Mouse (Mus musculus) CH12.LX (cell line): ENCODE results near the gene Rubcnl. TPM values are rescaled to one million over a fixed set of nuclear protein-coding genes. Genes with fewer than 3 reads are reported as not detected.
A peak's percentile ranks its signal among the peaks of the same experiment; 100 is the strongest.

Experiments
- DNase-seq: peaks from one replicate; pipeline ENCODE4 v3.0.0-alpha.2; 2013; ENCODE audit errors: extremely low read depth
- H3K27ac ChIP-seq: 2 replicates; pipeline ENCODE4 v1.5.1; 2012; ENCODE audit warnings: low read depth, mild to moderate bottlenecking, control low read depth, moderate library complexity; ENCODE audit not compliant: insufficient read depth
- H3K27me3 ChIP-seq: replicated peaks from 2 replicates; pipeline ENCODE3; 2012; ENCODE audit warnings: inconsistent platforms
- H3K36me3 ChIP-seq, 2 experiments: replicated peaks in 1 of 2; 2 replicates each; pipeline versions ENCODE3 to v1.6.1; 2012; ENCODE audit warnings: inconsistent platforms in 1 of 2, low read length in 1 of 2, mild to moderate bottlenecking in 1 of 2, mixed read lengths in 1 of 2, moderate library complexity in 1 of 2; ENCODE audit not compliant: control insufficient read depth in 1 of 2, insufficient read depth in 1 of 2
- H3K4me1 ChIP-seq, 2 experiments: 2 replicates each; pipeline ENCODE4 v1.6.1; 2012; ENCODE audit warnings: inconsistent platforms in 1 of 2, moderate library complexity in 1 of 2; ENCODE audit not compliant: insufficient read depth in 2 of 2, control insufficient read depth in 1 of 2
- H3K4me2 ChIP-seq: 2 replicates; pipeline ENCODE4 v1.6.1; 2012; ENCODE audit warnings: low read depth, mild to moderate bottlenecking, control low read depth; ENCODE audit not compliant: poor library complexity, insufficient read depth, severe bottlenecking
- H3K4me3 ChIP-seq, 3 experiments: fragments of 150-350 bp in 1 of 3; sonication (generic) in 1 of 3; replicated peaks in 1 of 3; 2 replicates each; pipeline versions ENCODE3 to v1.5.1; 2011 to 2012; ENCODE audit warnings: low read depth in 2 of 3, low read length in 2 of 3, mild to moderate bottlenecking in 2 of 3, moderate library complexity in 2 of 3, control low read depth in 1 of 3, improper control_type of control experiment in 1 of 3, inconsistent platforms in 1 of 3, mixed read lengths in 1 of 3; ENCODE audit not compliant: poor library complexity in 1 of 3
- H3K79me2 ChIP-seq: replicated peaks from 2 replicates; pipeline ENCODE4 v1.6.1; 2012; ENCODE audit warnings: mild to moderate bottlenecking, moderate library complexity; ENCODE audit not compliant: control insufficient read depth, poor library complexity, insufficient read depth, severe bottlenecking; ENCODE audit errors: extremely low read depth
- H3K9ac ChIP-seq: 2 replicates; pipeline ENCODE4 v1.6.1; 2012; ENCODE audit warnings: low read depth, mild to moderate bottlenecking, control low read depth, moderate library complexity; ENCODE audit not compliant: insufficient read depth
- H3K9me3 ChIP-seq: replicated peaks from 2 replicates; pipeline ENCODE3; 2012; ENCODE audit warnings: low read length, inconsistent platforms, mixed read lengths
- CHD1 ChIP-seq: IDR thresholded peaks from 2 replicates; pipeline ENCODE4 v1.6.1; 2012; ENCODE audit warnings: low read depth, low read length, improper control_type of control experiment, inconsistent platforms
- CHD2 ChIP-seq: IDR thresholded peaks from 2 replicates; pipeline ENCODE4 v1.6.1; 2011; ENCODE audit warnings: low read length, improper control_type of control experiment
- CTCF ChIP-seq, 2 experiments: IDR thresholded peaks in 1 of 2; conservative IDR thresholded peaks in 1 of 2; 2 replicates each; pipeline ENCODE4 v1.5.1; 2011 to 2012; ENCODE audit warnings: low read depth in 2 of 2, low read length in 2 of 2, improper control_type of control experiment in 1 of 2, inconsistent platforms in 1 of 2, mild to moderate bottlenecking in 1 of 2, moderate library complexity in 1 of 2
- E2F4 ChIP-seq: IDR thresholded peaks from 2 replicates; pipeline ENCODE4 v1.6.1; 2011; ENCODE audit warnings: low read depth, low read length, improper control_type of control experiment; ENCODE audit not compliant: insufficient replicate concordance
- ELF1 ChIP-seq: IDR thresholded peaks from 2 replicates; pipeline ENCODE4 v1.6.1; 2014; ENCODE audit warnings: low read depth, mild to moderate bottlenecking, inconsistent platforms, low read length, improper control_type of control experiment
- EP300 ChIP-seq: IDR thresholded peaks from 2 replicates; pipeline ENCODE4 v1.6.1; 2011; ENCODE audit warnings: low read length, improper control_type of control experiment
- ETS1 ChIP-seq: conservative IDR thresholded peaks from 2 replicates; pipeline ENCODE4 v1.6.1; 2012; ENCODE audit warnings: low read depth, mild to moderate bottlenecking, inconsistent platforms, low read length, improper control_type of control experiment, moderate library complexity
- IRF4 ChIP-seq: IDR thresholded peaks from 2 replicates; pipeline ENCODE4 v1.6.1; 2014; ENCODE audit warnings: low read depth, mild to moderate bottlenecking, inconsistent platforms, low read length, improper control_type of control experiment
- JUN ChIP-seq: IDR thresholded peaks from 2 replicates; pipeline ENCODE4 v1.6.1; 2011; ENCODE audit warnings: low read depth, mild to moderate bottlenecking, low read length, improper control_type of control experiment, moderate library complexity; ENCODE audit not compliant: insufficient read depth
- JUND ChIP-seq: conservative IDR thresholded peaks from 2 replicates; pipeline ENCODE4 v1.6.1; 2011; ENCODE audit warnings: low read depth, low read length, improper control_type of control experiment
- KAT2A ChIP-seq: IDR thresholded peaks from 2 replicates; pipeline ENCODE4 v1.6.1; 2012; ENCODE audit warnings: low read length, improper control_type of control experiment, inconsistent platforms; ENCODE audit not compliant: insufficient replicate concordance
- MAFK ChIP-seq: IDR thresholded peaks from 2 replicates; pipeline ENCODE4 v1.6.1; 2011; ENCODE audit warnings: low read length, improper control_type of control experiment; ENCODE audit not compliant: insufficient replicate concordance
- MAX ChIP-seq: IDR thresholded peaks from 2 replicates; pipeline ENCODE4 v1.6.1; 2011; ENCODE audit warnings: low read length, improper control_type of control experiment
- MAZ ChIP-seq: IDR thresholded peaks from 2 replicates; pipeline ENCODE4 v1.6.1; 2012; ENCODE audit warnings: low read depth, mild to moderate bottlenecking, inconsistent platforms, low read length, improper control_type of control experiment, moderate library complexity
- MEF2A ChIP-seq: IDR thresholded peaks from 2 replicates; pipeline ENCODE4 v1.6.1; 2014; ENCODE audit warnings: low read depth, mild to moderate bottlenecking, inconsistent platforms, low read length, improper control_type of control experiment, borderline replicate concordance
- MXI1 ChIP-seq: IDR thresholded peaks from 2 replicates; pipeline ENCODE4 v1.6.1; 2011; ENCODE audit warnings: mild to moderate bottlenecking, low read depth, low read length, improper control_type of control experiment
- MYC ChIP-seq: IDR thresholded peaks from 2 replicates; pipeline ENCODE4 v1.6.1; 2011; ENCODE audit warnings: low read depth, mild to moderate bottlenecking, improper control_type of control experiment, low read length
- NRF1 ChIP-seq: IDR thresholded peaks from 2 replicates; pipeline ENCODE4 v1.6.1; 2014; ENCODE audit warnings: low read depth, mild to moderate bottlenecking, inconsistent platforms, low read length, improper control_type of control experiment, moderate library complexity
- POLR2A ChIP-seq: IDR thresholded peaks from 2 replicates; pipeline ENCODE4 v1.6.1; 2011; ENCODE audit warnings: low read depth, mild to moderate bottlenecking, improper control_type of control experiment, low read length
- POLR2AphosphoS2 ChIP-seq: IDR thresholded peaks from 2 replicates; pipeline ENCODE4 v1.6.1; 2011; ENCODE audit warnings: low read depth, low read length, improper control_type of control experiment
- RAD21 ChIP-seq: IDR thresholded peaks from 2 replicates; pipeline ENCODE4 v1.6.1; 2011; ENCODE audit warnings: low read depth, mild to moderate bottlenecking, low read length, improper control_type of control experiment, moderate library complexity
- RCOR1 ChIP-seq: conservative IDR thresholded peaks from 2 replicates; pipeline ENCODE4 v1.6.1; 2012; ENCODE audit warnings: low read depth, mild to moderate bottlenecking, inconsistent platforms, low read length, improper control_type of control experiment
- SIN3A ChIP-seq: IDR thresholded peaks from 2 replicates; pipeline ENCODE4 v1.6.1; 2012; ENCODE audit warnings: low read length, improper control_type of control experiment, inconsistent platforms
- SMC3 ChIP-seq: IDR thresholded peaks from 2 replicates; pipeline ENCODE4 v1.6.1; 2011; ENCODE audit warnings: low read depth, low read length, improper control_type of control experiment
- TBP ChIP-seq: conservative IDR thresholded peaks from 2 replicates; pipeline ENCODE4 v1.6.1; 2011; ENCODE audit warnings: low read depth, low read length, improper control_type of control experiment
- TCF12 ChIP-seq: IDR thresholded peaks from 2 replicates; pipeline ENCODE4 v1.6.1; 2014; ENCODE audit warnings: low read depth, mild to moderate bottlenecking, inconsistent platforms, low read length, improper control_type of control experiment
- UBTF ChIP-seq: IDR thresholded peaks from 2 replicates; pipeline ENCODE4 v1.6.1; 2012; ENCODE audit warnings: low read depth, mild to moderate bottlenecking, inconsistent platforms, low read length, improper control_type of control experiment, moderate library complexity
- ZKSCAN1 ChIP-seq: IDR thresholded peaks from 2 replicates; pipeline ENCODE4 v1.6.1; 2012; ENCODE audit warnings: low read depth, inconsistent platforms, low read length, improper control_type of control experiment, borderline replicate concordance
- ZMIZ1 ChIP-seq: IDR thresholded peaks from 2 replicates; pipeline ENCODE4 v1.6.1; 2012; ENCODE audit warnings: low read depth, mild to moderate bottlenecking, inconsistent platforms, low read length, improper control_type of control experiment
- dilution Hi-C: fragments of 300-500 bp; cut with MboI; formaldehyde crosslinking; loops from 2 replicates; pipeline ENCODE4 v1.14.3; 2020; ENCODE audit warnings: low sequenced_read_pairs; ENCODE audit not compliant: extremely low pct_unique_long_range_greater_than_20kb, extremely low pct_ligation_motif_present
- in situ Hi-C: fragments of 300-500 bp; cut with MboI; formaldehyde crosslinking; loops from 3 replicates; pipeline ENCODE4 v1.14.3; 2019; ENCODE audit warnings: low sequenced_read_pairs, low pct_ligation_motif_present, low pct_unique_long_range_greater_than_20kb, mixed read lengths
- polyA plus RNA-seq: library from polyadenylated mRNA; unstranded; fragments of >175 nt; gene quantifications from 2 replicates; pipeline ENCODE4 v1.2.1, GENCODE M21; 2012; ENCODE audit warnings: low read depth; ENCODE audit not compliant: insufficient read length
- total RNA-seq, 2 experiments: library from RNA; depleted of rRNA; stranded (reverse); fragments of 300-350 nt in 1 of 2; fragments of >200 nt in 1 of 2; gene quantifications; 2 replicates each; pipeline ENCODE4 v1.2.3; 2012 to 2014

Gene Rubcnl
- total RNA-seq (2012; rRNA removed) (23.5 and 24.9 TPM in 2 replicates), total RNA-seq (2014; rRNA removed) (24.6 and 24.7 TPM in 2 replicates), polyA plus RNA-seq (21.8 and 27.2 TPM in 2 replicates)

DNA sequence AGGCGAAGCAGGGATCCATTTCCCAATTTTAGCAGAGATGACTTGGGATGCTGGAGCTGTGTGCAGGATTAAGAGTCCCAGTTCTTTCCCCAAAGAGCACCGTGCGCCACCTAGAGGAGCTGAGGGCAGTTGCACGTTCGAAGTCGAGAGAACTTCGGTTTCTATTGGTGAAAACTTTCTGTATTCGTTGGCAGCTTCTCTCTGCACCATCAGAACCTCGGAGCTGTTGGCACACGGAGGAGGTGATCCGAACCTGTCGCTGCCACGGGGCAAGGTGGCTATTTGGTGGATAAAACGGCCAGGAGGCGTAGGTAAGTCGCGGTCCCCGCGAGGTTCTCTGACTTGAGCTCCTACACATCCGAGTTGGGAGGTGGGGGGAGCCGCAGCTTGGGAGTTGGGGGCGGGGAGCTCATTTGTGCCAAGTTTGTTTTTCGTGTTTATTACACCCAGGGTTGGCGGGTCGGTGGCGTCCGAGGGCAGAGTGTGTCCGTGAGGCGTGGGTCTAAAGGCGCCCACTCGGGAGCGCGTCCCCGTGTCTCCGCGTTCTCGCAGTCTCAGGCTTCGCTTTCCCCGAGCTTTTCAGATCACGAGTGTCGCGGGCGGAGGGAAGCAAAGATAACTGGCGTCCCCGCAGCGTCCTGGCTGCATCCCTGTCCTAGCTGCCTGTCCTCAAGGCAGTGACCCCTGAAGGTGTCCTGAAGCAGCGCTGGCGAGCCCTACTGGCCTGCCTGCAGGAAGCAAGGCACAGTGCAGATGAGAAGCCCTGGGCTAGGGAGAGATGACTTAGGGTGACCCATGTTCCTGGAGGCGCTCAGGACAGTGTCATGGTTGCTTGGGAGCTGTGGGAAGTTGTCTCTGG lies at the start of gene Rubcnl:
Rubcnl (plus strand) TSS at position 172 of the 859 bp plus-strand sequence.
- dilution Hi-C loops: no loop called here

DNA sequence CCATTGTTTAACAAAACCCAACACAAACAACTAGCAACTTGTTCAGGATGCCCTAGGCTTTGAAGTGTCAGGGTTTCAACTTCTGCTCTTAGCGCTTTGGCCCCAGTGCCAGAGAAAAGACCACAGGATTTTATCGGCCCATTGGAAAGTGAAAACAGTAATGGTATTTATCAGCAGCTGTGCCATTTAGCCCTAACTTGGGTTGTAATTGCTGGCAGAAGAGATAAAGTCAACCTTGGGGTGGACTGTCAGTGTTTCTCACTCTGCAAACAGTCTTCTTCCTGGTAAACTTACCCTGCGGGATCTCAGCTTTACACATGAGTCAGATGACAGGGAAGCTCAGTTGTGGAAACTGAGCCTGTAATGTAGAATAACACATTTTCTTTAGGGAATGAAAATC lies 43.6 kb upstream of the Rubcnl start:
- dilution Hi-C loops (no loop called here), in situ Hi-C loops (no loop called here)
- H3K9me3 ChIP-seq: peaks cover 5% of the 10 kb centered on the region
- TF ChIP-seq JUN: no peak
- TF ChIP-seq TCF12: no peak
- TF ChIP-seq E2F4: no peak
- TF ChIP-seq EP300: no peak
- TF ChIP-seq POLR2AphosphoS2: no peak
- TF ChIP-seq POLR2A: no peak
- H3K36me3 ChIP-seq: no peaks in the 10 kb centered on the region
- no peak overlapping the region for H3K27ac ChIP-seq
- no peak overlapping the region for H3K4me2 ChIP-seq
- no peaks in the 10 kb centered on the region for H3K27me3 ChIP-seq
- DNase-seq: no peak
- peaks cover 6 to 26% of the 10 kb centered on the region in 2 experiments for H3K4me1 ChIP-seq
- no peak overlapping the region for H3K4me3 ChIP-seq
- no peaks in the 10 kb centered on the region for H3K79me2 ChIP-seq
- no peak overlapping the region for H3K9ac ChIP-seq

More for the DNA sequence above, at the start of gene Rubcnl:
- Histone ChIP-seq H3K4me1 (peaks cover 5 to 50% of the 10 kb centered on the region in 2 experiments), H3K27me3 (no peaks in the 10 kb centered on the region), H3K9ac (peak within 1 kb of the TSS; percentile 92), H3K9me3 (no peaks in the 10 kb centered on the region), H3K4me3 (peak within 1 kb of the TSS; percentile 63 to 91 (median 85)), H3K36me3 (no peaks in the 10 kb centered on the region), H3K4me2 (peak within 1 kb of the TSS; percentile 99), H3K27ac (peak within 1 kb of the TSS; percentile 97), H3K79me2 (peaks cover 18% of the 10 kb centered on the region)
- in situ Hi-C loops: no loop called here
- DNase-seq: peak; percentile 90
- peak; percentile 70 to 86 for TF ChIP-seq CTCF (conservative IDR thresholded peaks at IDR 0.05 in 1 of 2, IDR thresholded peaks at IDR 0.05 in 1 of 2; ENCODE audit: low read depth in 2 of 2, low read length in 2 of 2)
- peak; percentile 33 for TF ChIP-seq SIN3A
- TF ChIP-seq ELF1: peak; percentile 13; the same call in 1 of the 2 replicates
- TF ChIP-seq KAT2A: no peak
- no peak; the same call in 1 of the 2 replicates for TF ChIP-seq UBTF
- TF ChIP-seq ETS1: peak; percentile 31; the same call in 1 of the 2 replicates
- peak; percentile 68 for TF ChIP-seq TCF12
- 0 out of 2 replicates have a peak, but pooled peaks have one; percentile 43 for TF ChIP-seq MAX
- TF ChIP-seq RCOR1: peak; percentile 59; the same call in 1 of the 2 replicates
- TF ChIP-seq JUND: 0 out of 2 replicates have a peak, but pooled peaks have one; percentile 35
- TF ChIP-seq IRF4: peak; percentile 74
- TF ChIP-seq MXI1: peak; percentile 56; the same call in 1 of the 2 replicates
- peak; percentile 59 for TF ChIP-seq CHD2
- TF ChIP-seq POLR2A: peak; percentile 50; the same call in 1 of the 2 replicates
- TF ChIP-seq MYC: 0 out of 2 replicates have a peak, but pooled peaks have one; percentile 50
- TF ChIP-seq TBP: 0 out of 2 replicates have a peak, but pooled peaks have one; percentile 52
- peak; percentile 6; the same call in 1 of the 2 replicates for TF ChIP-seq ZMIZ1
- no peak for TF ChIP-seq CHD1
- TF ChIP-seq MAZ: peak; percentile 62; the same call in 1 of the 2 replicates
- 0 out of 2 replicates have a peak, but pooled peaks have one; percentile 6 for TF ChIP-seq MAFK
- no peak for TF ChIP-seq MEF2A
- no peak for TF ChIP-seq E2F4
- TF ChIP-seq SMC3: peak; percentile 66
- TF ChIP-seq EP300: peak; percentile 30; the same call in 1 of the 2 replicates
- TF ChIP-seq RAD21: peak; percentile 66
- 0 out of 2 replicates have a peak, but pooled peaks have one; percentile 19 for TF ChIP-seq JUN
- no peak for TF ChIP-seq NRF1
- no peak for TF ChIP-seq ZKSCAN1
